ENCODE assay signal across 10 mouse cellular contexts in genomic region chr3:79233478-79234415, GRCm38 (mm10). TPM values are rescaled to one million over a fixed set of nuclear protein-coding genes. Genes with fewer than 3 reads are reported as not detected.
A peak's percentile ranks its signal among the peaks of the same experiment; 100 is the strongest.
DNase-seq lines count a peak whose midpoint lies in the region; ATAC-seq and TF ChIP-seq lines count a peak whose summit lies in the region.
"Had no signal": no experiment of that assay in that cellular context is flagged by ENCODE, and none has a peak within 500 bp of the region (broad histone marks: within the 10 kb centered on the region; RNA-seq: fewer than 3 reads in every experiment).

No protein-coding gene starts in this region.

- peak; percentile 33 for DNase-seq in adrenal gland, postnatal 14 days
- DNase-seq in adrenal gland, postnatal 36 days: no peak
- DNase-seq in ovary, adult 18-20 months (ENCODE audit: low spot score): peak; percentile 6
- no peak for DNase-seq in ovary, postnatal 36 days (ENCODE audit: low spot score)
- no peak for DNase-seq in liver, embryonic 14.5 days (ENCODE audit: low read depth in 3 of 3, low spot score in 3 of 3)
- peak; percentile 38 for DNase-seq in stomach, postnatal 0 days (ENCODE audit: low spot score)
- no peak for DNase-seq in thymus, postnatal 0 days (ENCODE audit: low spot score)
- DNase-seq in hindbrain, embryonic 11.5 days (ENCODE audit: low spot score): no peak
- DNase-seq: thymus, adult 18-20 months had no signal

- TF ChIP-seq EP300 in liver, embryonic 14.5 days (IDR thresholded peaks at IDR 0.05; ENCODE audit: low read depth): no peak
- no peak for TF ChIP-seq EP300 in stomach, postnatal 0 days (optimal IDR thresholded peaks at IDR 0.05)

- no peak for TF ChIP-seq CTCF in liver, embryonic 14.5 days (IDR thresholded peaks at IDR 0.05; ENCODE audit: low read depth)
- no peak for TF ChIP-seq CTCF in stomach, postnatal 0 days (IDR thresholded peaks at IDR 0.05; ENCODE audit: low read depth)

- no peak overlapping the region for H3K9ac ChIP-seq in liver, embryonic 14.5 days (replicated peaks)
- no peak overlapping the region for H3K9ac ChIP-seq in stomach, postnatal 0 days (ENCODE audit: low read length)
- no peak overlapping the region for H3K9ac ChIP-seq in hindbrain, embryonic 11.5 days (ENCODE audit: low read depth, low read length)
- H3K9ac ChIP-seq: forebrain, embryonic 12.5 days had no signal

- H3K36me3 ChIP-seq in liver, embryonic 14.5 days (replicated peaks; ENCODE audit: control insufficient read depth, insufficient read depth, low read depth): no peaks in the 10 kb centered on the region
- no peaks in the 10 kb centered on the region for H3K36me3 ChIP-seq in stomach, postnatal 0 days (ENCODE audit: control insufficient read depth, insufficient read depth, low read length)
- H3K36me3 ChIP-seq in hindbrain, embryonic 11.5 days (ENCODE audit: control insufficient read depth, insufficient read depth, low read length): no peaks in the 10 kb centered on the region
- H3K36me3 ChIP-seq: forebrain, embryonic 12.5 days had no signal

- H3K4me3 ChIP-seq in liver, embryonic 14.5 days (ENCODE audit: insufficient read depth in 1 of 2, low read depth in 2 of 2, low read length in 2 of 2): no peak overlapping the region
- no peak overlapping the region for H3K4me3 ChIP-seq in stomach, postnatal 0 days (ENCODE audit: low read depth, low read length)
- H3K4me3 ChIP-seq in hindbrain, embryonic 11.5 days (ENCODE audit: low read depth, low read length): no peak overlapping the region
- H3K4me3 ChIP-seq: forebrain, embryonic 12.5 days had no signal

- peak overlapping the region; percentile 11; the same call in 1 of the 2 replicates for H3K4me2 ChIP-seq in liver, embryonic 14.5 days (ENCODE audit: low read depth)
- no peak overlapping the region for H3K4me2 ChIP-seq in stomach, postnatal 0 days (replicated peaks; ENCODE audit: low read depth)
- no peak overlapping the region for H3K4me2 ChIP-seq in hindbrain, embryonic 11.5 days (replicated peaks; ENCODE audit: low read depth, low read length)
- H3K4me2 ChIP-seq: forebrain, embryonic 12.5 days had no signal

- 31% methylated on average over 13 of the region's 13 CpGs for WGBS in liver, embryonic 14.5 days (ENCODE audit: insufficient replicate concordance)
- 37% methylated on average over 13 of the region's 13 CpGs for WGBS in stomach, postnatal 0 days
- 87% methylated on average over 12 of the region's 13 CpGs for WGBS in hindbrain, embryonic 11.5 days

- H3K4me1 ChIP-seq in liver, embryonic 14.5 days (replicated peaks; ENCODE audit: control insufficient read depth in 2 of 2, insufficient read depth in 2 of 2, low read length in 1 of 2): peaks cover 0 to 16% of the 10 kb centered on the region in 2 experiments; a peak in 3 of 4 replicates
- H3K4me1 ChIP-seq in stomach, postnatal 0 days (replicated peaks; ENCODE audit: control insufficient read depth, insufficient read depth): 0 out of 2 replicates have a peak, but pooled peaks cover 3% of the 10 kb centered on the region
- no peaks in the 10 kb centered on the region for H3K4me1 ChIP-seq in hindbrain, embryonic 11.5 days (replicated peaks; ENCODE audit: control insufficient read depth, insufficient read depth, low read length)

- H3K9me3 ChIP-seq in liver, embryonic 14.5 days (ENCODE audit: control insufficient read depth, low read length): no peaks in the 10 kb centered on the region
- no peaks in the 10 kb centered on the region for H3K9me3 ChIP-seq in stomach, postnatal 0 days (ENCODE audit: control insufficient read depth, low read length)
- no peaks in the 10 kb centered on the region for H3K9me3 ChIP-seq in hindbrain, embryonic 11.5 days (ENCODE audit: control insufficient read depth, low read length)
- H3K9me3 ChIP-seq: forebrain, embryonic 12.5 days had no signal

- ATAC-seq in liver, embryonic 14.5 days (ENCODE audit: insufficient read depth): no peak
- ATAC-seq in stomach, postnatal 0 days (ENCODE audit: low FRiP score, low TSS enrichment): no peak
- ATAC-seq in hindbrain, embryonic 11.5 days (ENCODE audit: low FRiP score): no peak

- no peaks in the 10 kb centered on the region for H3K27me3 ChIP-seq in liver, embryonic 14.5 days (ENCODE audit: control insufficient read depth, insufficient read depth, low read length)
- H3K27me3 ChIP-seq in stomach, postnatal 0 days (ENCODE audit: control insufficient read depth, insufficient read depth, low read length): no peaks in the 10 kb centered on the region
- no peaks in the 10 kb centered on the region for H3K27me3 ChIP-seq in hindbrain, embryonic 11.5 days (ENCODE audit: control insufficient read depth, insufficient read depth, low read length)
- H3K27me3 ChIP-seq: forebrain, embryonic 12.5 days had no signal

- H3K27ac ChIP-seq in liver, embryonic 14.5 days: no peak overlapping the region
- H3K27ac ChIP-seq in stomach, postnatal 0 days (replicated peaks): no peak overlapping the region
- no peak overlapping the region for H3K27ac ChIP-seq in hindbrain, embryonic 11.5 days (ENCODE audit: low read depth, low read length)
- H3K27ac ChIP-seq: forebrain, embryonic 12.5 days had no signal

RNA-seq across cellular contexts. Expression of gene Rapgef2, which starts 52.6 kb away (rescaled TPM):
- 27.2 and 31.4 TPM in 2 replicates for total RNA-seq in adrenal gland, postnatal 14 days (2021)
- total RNA-seq in adrenal gland, postnatal 36 days (2021): 10 to 100 TPM; 22.9 to 23.0 TPM
- polyA plus RNA-seq in liver, embryonic 14.5 days (2012; rRNA removed): 0.92 and 1.2 TPM in 2 replicates
- 1.2 and 1.7 TPM in 2 replicates for polyA plus RNA-seq in liver, embryonic 14.5 days (2014; fragmentation: Nextera tagmentation; extraction: Ambion mirVana)
- polyA plus RNA-seq in stomach, postnatal 0 days (2015; fragmentation: Nextera tagmentation; extraction: Ambion mirVana): 2.3 and 2.4 TPM in 2 replicates
- 4.3 and 5.7 TPM in 2 replicates for polyA plus RNA-seq in thymus, postnatal 0 days (2015; fragmentation: Nextera tagmentation; extraction: Ambion mirVana)
- polyA plus RNA-seq in hindbrain, embryonic 11.5 days (2014; fragmentation: Nextera tagmentation; extraction: Ambion mirVana): 6.7 and 8.1 TPM in 2 replicates

Comparison
In these comparisons a context has a peak if more than half of its experiments do, and no peak if none do; other contexts are left out.
1. DNase-seq: peak in adrenal gland, postnatal 14 days (single experiment), ovary, adult 18-20 months (single experiment) and stomach, postnatal 0 days (single experiment); none in adrenal gland, postnatal 36 days (0 of 2), ovary, postnatal 36 days (single experiment), liver, embryonic 14.5 days (0 of 3), thymus, postnatal 0 days (single experiment) and hindbrain, embryonic 11.5 days (single experiment).